Mouse (Mus musculus): ENCODE results near the gene Cabp7. TPM values are rescaled to one million over a fixed set of nuclear protein-coding genes. Genes with fewer than 3 reads are reported as not detected.

Cabp7 gene
- polyA plus RNA-seq, 1 experiment = 0.19 TPM

GRCm38 (mm10) chr11:4740785-4741184 is 5.8 kb downstream of the Cabp7 start:
- Histone ChIP-seq H3K36me3 (ENCODE audit: control insufficient read depth, insufficient read depth, low read length) (no peaks in the 10 kb centered on the region), H3K4me1 (replicated peaks; ENCODE audit: control insufficient read depth, insufficient read depth, low read length) (no peaks in the 10 kb centered on the region), H3K27ac (ENCODE audit: control insufficient read depth, insufficient read depth, low read length) (no peak overlapping the region), H3K4me3 (ENCODE audit: control insufficient read depth, insufficient read depth, low read length) (no peak overlapping the region), H3K27me3 (ENCODE audit: control insufficient read depth, insufficient read depth, low read length) (peaks cover 2% of the 10 kb centered on the region; the same call in 1 of the 2 replicates)
- DNase-seq = no peak
- 56% methylated on average over 5 of the region's 5 CpGs for WGBS
- no peak for TF ChIP-seq CTCF (IDR thresholded peaks at IDR 0.05; ENCODE audit: borderline replicate concordance, control insufficient read depth, extremely low read depth, insufficient read depth, low read length, poor library complexity)

- Histone ChIP-seq H3K27ac (ENCODE audit: control insufficient read depth, insufficient read depth, low read length) (no peak overlapping the region), H3K4me1 (replicated peaks; ENCODE audit: control insufficient read depth, insufficient read depth, low read length) (no peaks in the 10 kb centered on the region), H3K36me3 (ENCODE audit: control insufficient read depth, insufficient read depth, low read length) (no peaks in the 10 kb centered on the region), H3K4me3 (ENCODE audit: control insufficient read depth, insufficient read depth, low read length) (no peak overlapping the region), H3K27me3 (ENCODE audit: control insufficient read depth, insufficient read depth, low read length) (no peaks in the 10 kb centered on the region; the same call in 1 of the 2 replicates)
- DNase-seq = no peak
- WGBS = 96% methylated on average over 16 of the region's 16 CpGs
- TF ChIP-seq CTCF (IDR thresholded peaks at IDR 0.05; ENCODE audit: borderline replicate concordance, control insufficient read depth, extremely low read depth, insufficient read depth, low read length, poor library complexity) = no peak
- TF ChIP-seq POLR2A (IDR thresholded peaks at IDR 0.05; ENCODE audit: control insufficient read depth, extremely low read depth, insufficient read depth, low read length, poor library complexity) = no peak
Observed at GRCm38 (mm10) chr11:4738719-4739118, 7.9 kb downstream of the Cabp7 start.

GRCm38 (mm10) chr11:4737682-4738081 is 8.9 kb downstream of the Cabp7 start:
- TF ChIP-seq CTCF (IDR thresholded peaks at IDR 0.05; ENCODE audit: borderline replicate concordance, control insufficient read depth, extremely low read depth, insufficient read depth, low read length, poor library complexity) (no peak), POLR2A (IDR thresholded peaks at IDR 0.05; ENCODE audit: control insufficient read depth, extremely low read depth, insufficient read depth, low read length, poor library complexity) (no peak)
- Histone ChIP-seq H3K36me3 (ENCODE audit: control insufficient read depth, insufficient read depth, low read length) (no peaks in the 10 kb centered on the region), H3K27ac (ENCODE audit: control insufficient read depth, insufficient read depth, low read length) (no peak overlapping the region), H3K4me3 (ENCODE audit: control insufficient read depth, insufficient read depth, low read length) (no peak overlapping the region), H3K27me3 (ENCODE audit: control insufficient read depth, insufficient read depth, low read length) (no peaks in the 10 kb centered on the region; the same call in 1 of the 2 replicates), H3K4me1 (replicated peaks; ENCODE audit: control insufficient read depth, insufficient read depth, low read length) (no peaks in the 10 kb centered on the region)
- no peak for DNase-seq
- WGBS = 96% methylated on average over 10 of the region's 10 CpGs

- Histone ChIP-seq H3K4me3 (ENCODE audit: control insufficient read depth, insufficient read depth, low read length) (no peak overlapping the region), H3K27me3 (ENCODE audit: control insufficient read depth, insufficient read depth, low read length) (no peaks in the 10 kb centered on the region; the same call in 1 of the 2 replicates), H3K27ac (ENCODE audit: control insufficient read depth, insufficient read depth, low read length) (no peak overlapping the region), H3K4me1 (replicated peaks; ENCODE audit: control insufficient read depth, insufficient read depth, low read length) (no peaks in the 10 kb centered on the region), H3K36me3 (ENCODE audit: control insufficient read depth, insufficient read depth, low read length) (no peaks in the 10 kb centered on the region)
- 91% methylated on average over 6 of the region's 6 CpGs for WGBS
- TF ChIP-seq CTCF (IDR thresholded peaks at IDR 0.05; ENCODE audit: borderline replicate concordance, control insufficient read depth, extremely low read depth, insufficient read depth, low read length, poor library complexity) (no peak), POLR2A (IDR thresholded peaks at IDR 0.05; ENCODE audit: control insufficient read depth, extremely low read depth, insufficient read depth, low read length, poor library complexity) (no peak)
- no peak for DNase-seq
Observed at GRCm38 (mm10) chr11:4736355-4736754, 10.2 kb downstream of the Cabp7 start.

GRCm38 (mm10) chr11:4734179-4734578 is 12.4 kb downstream of the Cabp7 start:
- Histone ChIP-seq H3K4me3 (ENCODE audit: control insufficient read depth, insufficient read depth, low read length) (no peak overlapping the region), H3K27ac (ENCODE audit: control insufficient read depth, insufficient read depth, low read length) (no peak overlapping the region), H3K4me1 (replicated peaks; ENCODE audit: control insufficient read depth, insufficient read depth, low read length) (no peaks in the 10 kb centered on the region), H3K27me3 (ENCODE audit: control insufficient read depth, insufficient read depth, low read length) (no peaks in the 10 kb centered on the region), H3K36me3 (ENCODE audit: control insufficient read depth, insufficient read depth, low read length) (no peaks in the 10 kb centered on the region)
- DNase-seq = no peak
- TF ChIP-seq POLR2A (IDR thresholded peaks at IDR 0.05; ENCODE audit: control insufficient read depth, extremely low read depth, insufficient read depth, low read length, poor library complexity) (no peak), CTCF (IDR thresholded peaks at IDR 0.05; ENCODE audit: borderline replicate concordance, control insufficient read depth, extremely low read depth, insufficient read depth, low read length, poor library complexity) (no peak)
- 90% methylated on average over 12 of the region's 12 CpGs for WGBS

GRCm38 (mm10) chr11:4731781-4732180 is 14.8 kb downstream of the Cabp7 start:
- DNase-seq = no peak
- H3K4me3 ChIP-seq (ENCODE audit: control insufficient read depth, insufficient read depth, low read length) = no peak overlapping the region
- WGBS = 97% methylated on average over 7 of the region's 7 CpGs
- H3K4me1 ChIP-seq (replicated peaks; ENCODE audit: control insufficient read depth, insufficient read depth, low read length) = no peaks in the 10 kb centered on the region
- TF ChIP-seq CTCF (IDR thresholded peaks at IDR 0.05; ENCODE audit: borderline replicate concordance, control insufficient read depth, extremely low read depth, insufficient read depth, low read length, poor library complexity) (no peak), POLR2A (IDR thresholded peaks at IDR 0.05; ENCODE audit: control insufficient read depth, extremely low read depth, insufficient read depth, low read length, poor library complexity) (no peak)
- no peaks in the 10 kb centered on the region for H3K27me3 ChIP-seq (ENCODE audit: control insufficient read depth, insufficient read depth, low read length)
- no peaks in the 10 kb centered on the region for H3K36me3 ChIP-seq (ENCODE audit: control insufficient read depth, insufficient read depth, low read length)
- no peak overlapping the region for H3K27ac ChIP-seq (ENCODE audit: control insufficient read depth, insufficient read depth, low read length)

GRCm38 (mm10) chr11:4730913-4731312 is 15.7 kb downstream of the Cabp7 start:
- Histone ChIP-seq H3K27me3 (ENCODE audit: control insufficient read depth, insufficient read depth, low read length) (no peaks in the 10 kb centered on the region), H3K4me1 (replicated peaks; ENCODE audit: control insufficient read depth, insufficient read depth, low read length) (no peaks in the 10 kb centered on the region), H3K36me3 (ENCODE audit: control insufficient read depth, insufficient read depth, low read length) (no peaks in the 10 kb centered on the region), H3K4me3 (ENCODE audit: control insufficient read depth, insufficient read depth, low read length) (no peak overlapping the region), H3K27ac (ENCODE audit: control insufficient read depth, insufficient read depth, low read length) (no peak overlapping the region)
- 98% methylated on average over 5 of the region's 5 CpGs for WGBS
- no peak for DNase-seq
- no peak for TF ChIP-seq POLR2A (IDR thresholded peaks at IDR 0.05; ENCODE audit: control insufficient read depth, extremely low read depth, insufficient read depth, low read length, poor library complexity)
